Mouse (Mus musculus) embryonic fibroblast, embryonic 13.5 days (primary cell): ENCODE measurements around the gene Slc25a30.

ENCODE experiments used
- CTCF ChIP-seq: IDR thresholded peaks from 2 replicates; pipeline ENCODE4 v1.5.1; 2011; ENCODE audit warnings: mild to moderate bottlenecking, control low read depth, low read length, moderate library complexity, borderline replicate concordance; ENCODE audit not compliant: insufficient read depth
- POLR2A ChIP-seq: IDR thresholded peaks from 2 replicates; pipeline ENCODE4 v1.6.1; 2011; ENCODE audit warnings: low read depth, mild to moderate bottlenecking, control low read depth, low read length, moderate library complexity

- TF ChIP-seq CTCF (no peak), POLR2A (no peak)
These were observed 21.0 kb upstream of the Slc25a30 start for GRCm38 (mm10) chr14:75807800-75808199.
